Mouse (Mus musculus): ENCODE measurements around the gene Smim14. TPM values are rescaled to one million over a fixed set of nuclear protein-coding genes. Genes with fewer than 3 reads are reported as not detected.

Smim14 gene
- polyA plus RNA-seq, 1 experiment from 2014 or later = 199 TPM

GRCm38 (mm10) chr5:65420822-65421221 lies 116.2 kb downstream of the Smim14 start:
- Histone ChIP-seq H3K36me3 (ENCODE audit: control insufficient read depth, insufficient read depth, low read length) (peaks cover 78% of the 10 kb centered on the region), H3K4me1 (ENCODE audit: control insufficient read depth, insufficient read depth, low read length) (no peaks in the 10 kb centered on the region), H3K9me3 (replicated peaks; ENCODE audit: control insufficient read depth, low read length) (no peaks in the 10 kb centered on the region), H3K4me2 (ENCODE audit: low read length) (no peak overlapping the region), H3K4me3 (ENCODE audit: low read depth, low read length) (no peak overlapping the region), H3K9ac (ENCODE audit: low read length) (no peak overlapping the region), H3K27me3 (replicated peaks; ENCODE audit: control insufficient read depth, insufficient read depth, low read length) (no peaks in the 10 kb centered on the region), H3K27ac (ENCODE audit: low read depth, low read length) (no peak overlapping the region)
- 71% methylated on average over 6 of the region's 6 CpGs for WGBS
- no peak for ATAC-seq
- no peak for DNase-seq (ENCODE audit: low spot score)

DNA sequence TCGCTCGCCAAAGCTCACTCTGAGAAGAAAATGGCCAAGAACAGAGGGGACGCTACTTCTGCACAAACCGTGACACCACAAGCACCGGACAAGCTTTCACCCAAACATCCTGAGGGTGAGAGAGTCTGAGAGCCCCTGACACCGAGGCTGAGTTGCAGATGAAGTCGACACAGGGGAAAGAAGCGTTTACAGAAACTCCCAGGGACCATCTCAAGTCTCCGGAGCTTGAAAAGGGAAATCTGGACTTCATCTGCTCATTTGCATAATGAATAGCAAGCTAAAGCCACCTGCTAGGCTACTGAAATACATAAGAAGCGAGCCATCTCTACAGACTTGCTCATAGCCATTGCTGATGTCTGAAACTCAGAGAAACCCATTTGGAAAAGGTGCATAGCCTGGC lies 117.8 kb downstream of the Smim14 start:
- Histone ChIP-seq H3K4me2 (ENCODE audit: low read length) (no peak overlapping the region), H3K4me3 (ENCODE audit: low read depth, low read length) (no peak overlapping the region), H3K27me3 (replicated peaks; ENCODE audit: control insufficient read depth, insufficient read depth, low read length) (no peaks in the 10 kb centered on the region), H3K9ac (ENCODE audit: low read length) (no peak overlapping the region), H3K9me3 (replicated peaks; ENCODE audit: control insufficient read depth, low read length) (no peaks in the 10 kb centered on the region), H3K27ac (ENCODE audit: low read depth, low read length) (no peak overlapping the region), H3K36me3 (ENCODE audit: control insufficient read depth, insufficient read depth, low read length) (peaks cover 76% of the 10 kb centered on the region), H3K4me1 (ENCODE audit: control insufficient read depth, insufficient read depth, low read length) (no peaks in the 10 kb centered on the region)
- 63% methylated on average over 10 of the region's 10 CpGs for WGBS
- no peak for ATAC-seq
- DNase-seq (ENCODE audit: low spot score) = no peak

DNA sequence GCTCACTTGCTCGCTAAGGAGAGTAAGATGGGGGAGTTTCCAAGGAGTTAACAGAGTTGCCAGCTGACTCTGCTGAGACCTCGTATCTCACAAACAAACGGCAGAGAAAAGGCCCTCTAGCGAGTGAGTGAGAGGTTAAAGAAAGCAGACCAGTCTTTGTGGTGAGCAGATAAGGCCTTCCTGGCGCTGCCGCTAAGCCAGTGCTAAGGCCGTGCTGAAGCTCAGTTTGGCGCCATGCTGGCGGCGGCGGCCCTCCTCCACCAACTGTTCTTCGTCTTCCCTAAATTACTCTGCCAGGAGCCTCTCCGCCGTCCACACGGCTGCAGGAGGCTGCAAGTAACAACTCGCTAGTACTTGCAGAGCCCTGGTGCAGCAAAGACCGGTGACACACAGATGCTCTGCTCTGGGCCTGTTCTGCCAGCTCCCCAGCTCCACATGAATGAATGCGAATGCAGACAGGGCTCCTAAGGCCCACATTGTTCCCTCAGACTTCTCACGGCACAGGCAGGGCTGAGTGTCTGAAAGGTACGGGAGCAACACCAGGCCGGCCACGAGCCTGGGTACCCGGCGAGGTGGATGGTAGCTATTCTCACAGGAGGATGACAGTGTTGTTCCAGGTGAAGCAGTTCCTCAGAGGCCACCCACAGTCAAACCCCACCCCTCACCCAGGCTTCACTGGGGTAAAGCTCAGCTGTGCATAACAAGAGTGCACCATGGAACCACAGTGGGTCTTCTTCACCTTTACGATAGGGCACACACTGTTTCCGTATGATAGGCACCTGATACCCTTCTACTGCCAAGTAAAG lies 121.1 kb downstream of the Smim14 start:
- ATAC-seq (no peak), DNase-seq (ENCODE audit: low spot score) (peak; percentile 26)
- 15% methylated on average over 26 of the region's 26 CpGs for WGBS
- Histone ChIP-seq H3K27ac (ENCODE audit: low read depth, low read length) (no peak overlapping the region), H3K9me3 (replicated peaks; ENCODE audit: control insufficient read depth, low read length) (no peaks in the 10 kb centered on the region), H3K27me3 (replicated peaks; ENCODE audit: control insufficient read depth, insufficient read depth, low read length) (no peaks in the 10 kb centered on the region), H3K4me2 (ENCODE audit: low read length) (no peak overlapping the region), H3K36me3 (ENCODE audit: control insufficient read depth, insufficient read depth, low read length) (peaks cover 68% of the 10 kb centered on the region), H3K4me3 (ENCODE audit: low read depth, low read length) (no peak overlapping the region), H3K4me1 (ENCODE audit: control insufficient read depth, insufficient read depth, low read length) (no peaks in the 10 kb centered on the region), H3K9ac (ENCODE audit: low read length) (no peak overlapping the region)

DNA sequence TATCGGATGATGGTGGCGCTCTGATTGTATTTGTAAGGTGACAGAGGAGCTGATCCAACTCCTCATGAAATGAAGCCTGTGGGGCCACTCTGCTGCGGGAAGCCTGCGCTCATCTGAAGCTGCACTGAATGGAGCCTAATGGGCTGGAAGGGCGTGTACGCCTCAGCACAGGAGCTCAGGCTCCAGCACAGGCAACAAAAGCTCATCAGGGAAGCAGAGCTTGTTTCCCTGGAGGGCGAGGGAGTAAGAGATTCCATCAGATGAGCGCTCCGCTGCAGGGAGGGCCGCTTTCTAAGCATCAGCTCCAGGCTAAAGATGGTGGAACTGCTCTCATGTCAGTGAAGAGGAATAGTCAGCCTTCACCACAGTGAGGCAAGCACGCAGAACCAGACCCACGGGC lies 129.0 kb downstream of the Smim14 start:
- ATAC-seq (no peak), DNase-seq (ENCODE audit: low spot score) (peak; percentile 13)
- no peaks in the 10 kb centered on the region for H3K4me1 ChIP-seq (ENCODE audit: control insufficient read depth, insufficient read depth, low read length)
- H3K4me2 ChIP-seq (ENCODE audit: low read length) = no peak overlapping the region
- no peaks in the 10 kb centered on the region for H3K9me3 ChIP-seq (replicated peaks; ENCODE audit: control insufficient read depth, low read length)
- H3K27me3 ChIP-seq (replicated peaks; ENCODE audit: control insufficient read depth, insufficient read depth, low read length) = no peaks in the 10 kb centered on the region
- no peak overlapping the region for H3K4me3 ChIP-seq (ENCODE audit: low read depth, low read length)
- H3K9ac ChIP-seq (ENCODE audit: low read length) = no peak overlapping the region
- H3K27ac ChIP-seq (ENCODE audit: low read depth, low read length) = no peak overlapping the region
- peaks cover 73% of the 10 kb centered on the region for H3K36me3 ChIP-seq (ENCODE audit: control insufficient read depth, insufficient read depth, low read length)
- whole genome bisulfite sequencing = 8% methylated on average over 12 of the region's 12 CpGs

GRCm38 (mm10) chr5:65401251-65401994 lies 135.6 kb downstream of the Smim14 start:
- peak; percentile 82 for DNase-seq (ENCODE audit: low spot score)
- ATAC-seq = peak; percentile 69; the same call in 1 of the 2 replicates
- no peak overlapping the region for H3K4me3 ChIP-seq (ENCODE audit: low read depth, low read length)
- H3K9ac ChIP-seq (ENCODE audit: low read length) = no peak overlapping the region
- no peaks in the 10 kb centered on the region for H3K4me1 ChIP-seq (ENCODE audit: control insufficient read depth, insufficient read depth, low read length)
- H3K9me3 ChIP-seq (replicated peaks; ENCODE audit: control insufficient read depth, low read length) = no peaks in the 10 kb centered on the region
- H3K27me3 ChIP-seq (replicated peaks; ENCODE audit: control insufficient read depth, insufficient read depth, low read length) = no peaks in the 10 kb centered on the region
- H3K27ac ChIP-seq (ENCODE audit: low read depth, low read length) = no peak overlapping the region
- 23% methylated on average over 2 of the region's 2 CpGs for WGBS
- no peak overlapping the region for H3K4me2 ChIP-seq (ENCODE audit: low read length)
- H3K36me3 ChIP-seq (ENCODE audit: control insufficient read depth, insufficient read depth, low read length) = peaks cover 83% of the 10 kb centered on the region

Other genes starting within 250 kb of the Smim14 start
- 39.6 and 39.7 TPM in 2 replicates for gene Rfc1, start 201.5 kb downstream of the Smim14 start, polyA plus RNA-seq (2014; fragmentation: Nextera tagmentation; extraction: Ambion mirVana)
- gene Klb, start 188.9 kb downstream of the Smim14 start, polyA plus RNA-seq (2014; fragmentation: Nextera tagmentation; extraction: Ambion mirVana) = 0.15 TPM in 1 of 2 replicates, not detected in the other
- 748 and 925 TPM in 2 replicates for gene Rpl9, start 145.7 kb downstream of the Smim14 start, polyA plus RNA-seq (2014; fragmentation: Nextera tagmentation; extraction: Ambion mirVana)
- 67.6 and 72.3 TPM in 2 replicates for gene Lias, start 145.7 kb downstream of the Smim14 start, polyA plus RNA-seq (2014; fragmentation: Nextera tagmentation; extraction: Ambion mirVana)
- 51.1 and 51.3 TPM in 2 replicates for gene Ugdh, start 101.2 kb downstream of the Smim14 start, polyA plus RNA-seq (2014; fragmentation: Nextera tagmentation; extraction: Ambion mirVana)
- not detected in 2 replicates for gene Gm43552, start 44.4 kb downstream of the Smim14 start, polyA plus RNA-seq (2014; fragmentation: Nextera tagmentation; extraction: Ambion mirVana)
- gene Ube2k, start within 50 bp of the Smim14 start, polyA plus RNA-seq (2014; fragmentation: Nextera tagmentation; extraction: Ambion mirVana) = 154 and 165 TPM in 2 replicates
- 58.7 and 63.4 TPM in 2 replicates for gene Pds5a, start 161.1 kb upstream of the Smim14 start, polyA plus RNA-seq (2014; fragmentation: Nextera tagmentation; extraction: Ambion mirVana)
- 22.4 and 29.9 TPM in 2 replicates for gene N4bp2, start 226.3 kb upstream of the Smim14 start, polyA plus RNA-seq (2014; fragmentation: Nextera tagmentation; extraction: Ambion mirVana)